Comparison of ENCODE assay signal across 1 mouse cellular context in genomic region chr2:93849505-93850089, GRCm38 (mm10).
TF ChIP-seq lines count a peak whose summit lies in the region.

Accs (minus strand) TSS chr2:93849943.

TF ChIP-seq in CH12.LX, 34 proteins besides CTCF, POLR2A, EP300 and RAD21 (continued from another document):
- TF ChIP-seq KAT2A (IDR thresholded peaks at IDR 0.05; ENCODE audit: insufficient replicate concordance, low read length) (no peak), USF2 (conservative IDR thresholded peaks at IDR 0.05; ENCODE audit: low read depth, low read length) (no peak), CHD1 (IDR thresholded peaks at IDR 0.05; ENCODE audit: low read depth, low read length) (no peak), ETS1 (conservative IDR thresholded peaks at IDR 0.05; ENCODE audit: low read depth, low read length) (no peak), CHD2 (IDR thresholded peaks at IDR 0.05; ENCODE audit: low read length) (peak; percentile 39; the same call in 1 of the 2 replicates), MXI1 (IDR thresholded peaks at IDR 0.05; ENCODE audit: low read depth, low read length) (peak; percentile 34; the same call in 1 of the 2 replicates), SIN3A (IDR thresholded peaks at IDR 0.05; ENCODE audit: low read length) (peak; percentile 63; the same call in 1 of the 2 replicates), PAX5 (IDR thresholded peaks at IDR 0.05; ENCODE audit: low read length) (no peak), MYC (IDR thresholded peaks at IDR 0.05; ENCODE audit: low read depth, low read length) (no peak), MEF2A (IDR thresholded peaks at IDR 0.05; ENCODE audit: borderline replicate concordance, low read depth, low read length) (no peak), ZNF384 (IDR thresholded peaks at IDR 0.05; ENCODE audit: low read depth, low read length) (no peak), HCFC1 (IDR thresholded peaks at IDR 0.05; ENCODE audit: low read depth, low read length) (peak; percentile 43), JUND (conservative IDR thresholded peaks at IDR 0.05; ENCODE audit: low read depth, low read length) (no peak), NRF1 (IDR thresholded peaks at IDR 0.05; ENCODE audit: low read depth, low read length) (0 out of 2 replicates have a peak, but pooled peaks have one; percentile 15), MAX (IDR thresholded peaks at IDR 0.05; ENCODE audit: low read length) (peak; percentile 30; the same call in 1 of the 2 replicates), MAFK (IDR thresholded peaks at IDR 0.05; ENCODE audit: insufficient replicate concordance, low read length) (no peak), TBP (conservative IDR thresholded peaks at IDR 0.05; ENCODE audit: low read depth, low read length) (peak; percentile 70), NELFE (IDR thresholded peaks at IDR 0.05; ENCODE audit: low read depth, low read length) (peak; percentile 48; the same call in 1 of the 2 replicates), ELF1 (IDR thresholded peaks at IDR 0.05; ENCODE audit: low read depth, low read length) (peak; percentile 71), ZKSCAN1 (IDR thresholded peaks at IDR 0.05; ENCODE audit: borderline replicate concordance, low read depth, low read length) (no peak), JUN (IDR thresholded peaks at IDR 0.05; ENCODE audit: insufficient read depth, low read depth, low read length) (no peak), E2F4 (IDR thresholded peaks at IDR 0.05; ENCODE audit: insufficient replicate concordance, low read depth, low read length) (no peak)
TF ChIP-seq in CH12.LX: peak in this region for 14.
